Mouse (Mus musculus) mouse embryonic stem cell (cell line): ENCODE data around the gene Gcn1l1.
"Not testable (repeated sequence)": the region's sequence is repeated elsewhere in the genome, so short reads cannot be mapped to it uniquely, and the experiment has no call there.

ENCODE experiments used
- in situ Hi-C, 2 experiments: fragments of 300-500 bp; cut with MboI; formaldehyde crosslinking; loops; 1 replicate in 1 of 2; 3 replicates in 1 of 2; pipeline ENCODE4 v1.14.3; 2019 to 2020; ENCODE audit warnings: low sequenced_read_pairs in 2 of 2, low pct_unique_long_range_greater_than_20kb in 1 of 2, mixed read lengths in 1 of 2; ENCODE audit not compliant: unreplicated experiment in 1 of 2

Gene Gcn1l1

DNA sequence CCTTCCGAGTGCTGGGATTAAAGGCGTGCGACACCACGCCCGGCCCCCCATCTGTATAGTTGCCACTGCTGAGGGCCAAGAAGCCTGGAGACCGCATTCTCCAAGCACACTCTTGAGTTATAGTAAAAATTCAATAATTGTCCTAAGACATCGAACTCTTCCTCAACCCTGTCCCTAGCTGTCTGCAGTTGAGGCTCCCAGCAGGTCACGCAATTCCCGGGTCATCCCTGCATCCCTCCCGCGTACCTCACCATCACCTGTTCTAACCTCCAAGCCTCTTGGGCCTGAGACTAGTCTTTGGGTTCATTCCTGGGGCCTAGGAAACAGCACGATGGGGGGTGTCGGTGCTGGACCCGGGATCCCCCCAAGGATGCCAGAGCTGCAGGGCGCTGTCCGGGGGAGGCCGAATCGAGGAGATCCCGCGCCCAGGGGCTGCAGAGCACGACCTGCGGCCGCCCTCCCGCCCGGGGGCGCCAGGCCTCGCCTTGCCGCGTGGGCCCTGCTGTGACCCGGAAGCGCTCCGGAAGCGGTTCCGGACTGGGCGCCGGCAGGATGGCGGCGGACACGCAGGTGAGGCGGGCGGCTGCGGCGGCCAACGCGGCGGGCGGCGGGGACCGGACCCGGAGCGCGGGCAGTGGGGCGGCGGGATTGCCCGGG is at the start of gene Gcn1l1:
Gcn1l1 (plus strand) TSS at position 518 of the 657 bp plus-strand sequence.
- in situ Hi-C loops, result no loop called here

- in situ Hi-C loops, result no loop called here
Observed at GRCm38 (mm10) chr5:115516081-115516907, 48.8 kb upstream of the Gcn1l1 start.

- in situ Hi-C loops, result no loop called here
Observed at GRCm38 (mm10) chr5:115516908-115517307, 48.1 kb upstream of the Gcn1l1 start.

DNA sequence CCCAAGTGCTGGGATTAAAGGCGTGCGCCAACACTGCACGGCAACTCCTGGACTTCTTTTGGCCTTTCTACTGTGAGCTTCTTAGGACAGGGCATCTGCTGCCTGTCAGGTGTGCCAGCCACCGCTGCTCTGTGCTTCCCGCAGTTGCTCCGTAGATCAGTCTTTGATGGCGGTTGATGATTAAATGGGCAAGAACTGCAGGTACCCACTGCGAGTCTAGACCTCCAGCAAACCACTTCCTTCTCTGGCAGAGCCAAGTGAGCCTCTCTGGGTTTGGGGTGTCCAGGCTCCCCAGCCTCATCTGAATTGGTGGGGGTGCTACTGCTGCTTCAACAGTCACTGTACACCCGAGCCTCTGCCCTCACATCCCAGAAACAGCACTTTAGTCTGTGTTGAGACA is 47.6 kb upstream of the Gcn1l1 start:
- in situ Hi-C loops, result no loop called here

- in situ Hi-C loops, result not testable (repeated sequence)
Observed at GRCm38 (mm10) chr5:115518214-115518613, 46.8 kb upstream of the Gcn1l1 start.

DNA sequence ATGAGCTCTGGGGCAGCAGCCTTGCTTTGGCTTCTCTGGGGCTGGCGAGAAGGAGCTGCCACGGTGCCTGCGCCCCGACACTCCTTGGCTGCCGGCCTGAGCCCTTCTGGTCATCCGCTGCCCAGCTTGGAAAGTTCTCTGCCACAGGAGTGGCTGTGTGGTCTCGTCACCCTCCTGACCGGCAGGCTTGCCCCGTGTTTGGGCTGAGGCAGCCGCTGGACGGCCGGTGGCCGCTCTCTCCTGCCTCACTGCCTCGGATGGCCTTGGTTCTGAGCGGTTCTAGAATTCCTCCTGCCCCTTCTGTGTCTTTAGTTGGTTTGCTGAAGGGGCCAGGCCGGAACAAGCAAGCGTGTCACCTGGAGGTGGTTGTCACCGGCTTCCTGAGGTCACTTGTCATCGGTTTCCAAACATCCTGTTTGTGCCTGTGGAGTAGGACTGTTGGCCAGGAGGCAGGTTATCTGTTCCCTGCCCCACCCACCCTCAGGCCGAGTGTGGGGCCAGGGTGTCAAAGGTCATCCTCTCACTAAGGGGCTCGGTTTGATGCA is 44.7 kb upstream of the Gcn1l1 start:
- in situ Hi-C loops, result no loop called here

- in situ Hi-C loops, result no loop called here
Observed at GRCm38 (mm10) chr5:115521553-115522461, 43.2 kb upstream of the Gcn1l1 start.

DNA sequence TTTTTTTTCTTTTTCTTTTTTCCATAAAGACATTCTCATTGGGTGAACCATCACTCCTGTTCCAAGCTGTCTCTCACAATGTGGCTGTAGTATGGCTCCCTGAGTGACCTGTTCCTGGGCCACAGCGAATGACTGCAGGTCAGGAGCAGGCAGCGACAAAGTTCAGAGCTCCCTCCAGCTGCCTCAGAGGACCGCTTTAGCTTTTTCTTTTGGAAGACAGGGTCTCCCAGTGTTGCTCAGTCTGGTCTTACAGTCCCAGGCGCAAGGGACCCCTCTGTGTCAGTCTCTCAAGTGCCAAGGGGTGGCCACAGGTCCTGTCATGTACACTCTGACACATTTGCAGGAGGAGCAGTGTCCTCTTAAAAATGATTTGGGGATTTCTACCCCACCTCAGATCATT is 42.5 kb upstream of the Gcn1l1 start:
- in situ Hi-C loops, result no loop called here

GRCm38 (mm10) chr5:115522981-115523499 is 42.0 kb upstream of the Gcn1l1 start:
- in situ Hi-C loops, result no loop called here

DNA sequence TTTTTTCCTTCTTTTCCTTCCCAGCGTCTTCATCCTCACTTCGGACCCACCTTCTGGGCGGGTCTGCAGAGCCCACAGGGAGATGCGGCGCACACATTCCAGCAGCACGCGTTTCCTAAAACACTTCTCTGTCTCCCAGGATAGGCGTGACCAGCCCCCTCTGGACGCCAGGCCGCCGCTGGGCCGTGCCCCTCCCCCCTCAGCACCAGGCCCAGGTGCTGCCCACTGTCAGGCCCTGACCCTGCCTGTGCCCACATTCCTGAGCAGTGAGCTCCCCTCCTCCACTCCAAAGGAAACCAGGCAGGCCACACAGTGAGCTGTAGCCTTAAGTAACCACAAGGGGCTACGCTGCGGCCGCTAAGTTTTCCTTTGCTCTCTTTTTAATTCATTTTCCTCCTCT is 41.1 kb upstream of the Gcn1l1 start:
- in situ Hi-C loops, result no loop called here

DNA sequence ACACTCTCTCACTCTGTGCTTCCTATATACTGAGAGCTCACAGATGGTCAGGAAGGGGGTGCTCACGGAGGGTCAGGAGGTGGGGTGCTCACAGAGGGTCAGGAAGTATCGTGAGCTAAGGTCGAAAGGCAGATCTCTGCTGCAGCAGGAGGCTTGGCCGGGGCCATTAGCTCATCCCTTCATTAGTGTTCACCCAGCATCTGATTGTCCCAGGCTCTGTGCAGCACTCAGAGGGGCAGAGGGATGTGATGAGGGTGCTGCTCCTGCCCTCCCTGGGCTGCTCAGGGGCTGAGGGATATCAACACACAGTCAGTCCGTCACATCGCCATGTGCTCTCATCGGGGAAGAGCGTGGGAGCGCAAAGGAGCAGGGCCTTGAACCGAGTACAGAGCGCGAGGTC is 40.6 kb upstream of the Gcn1l1 start:
- in situ Hi-C loops, result no loop called here

DNA sequence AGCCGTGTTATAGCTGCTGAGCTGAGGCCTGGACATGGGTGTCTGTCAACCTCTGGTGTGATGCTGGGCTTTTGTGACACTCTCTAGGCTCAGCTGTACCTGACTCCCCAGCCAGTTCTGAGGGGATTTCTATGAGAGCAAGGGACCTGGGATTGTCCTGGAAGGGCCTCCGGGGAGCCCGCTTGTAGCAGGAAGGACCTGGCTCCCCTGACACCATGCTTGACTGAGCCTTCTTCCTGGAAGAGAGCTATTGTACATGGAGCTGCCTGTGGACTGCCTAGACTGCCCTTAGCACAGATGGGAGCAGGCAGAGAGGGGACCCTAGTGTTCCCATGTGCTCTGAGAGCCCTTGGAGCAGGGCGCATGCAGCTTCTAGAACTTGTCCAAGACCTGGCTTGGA is 39.6 kb upstream of the Gcn1l1 start:
- in situ Hi-C loops, result no loop called here

DNA sequence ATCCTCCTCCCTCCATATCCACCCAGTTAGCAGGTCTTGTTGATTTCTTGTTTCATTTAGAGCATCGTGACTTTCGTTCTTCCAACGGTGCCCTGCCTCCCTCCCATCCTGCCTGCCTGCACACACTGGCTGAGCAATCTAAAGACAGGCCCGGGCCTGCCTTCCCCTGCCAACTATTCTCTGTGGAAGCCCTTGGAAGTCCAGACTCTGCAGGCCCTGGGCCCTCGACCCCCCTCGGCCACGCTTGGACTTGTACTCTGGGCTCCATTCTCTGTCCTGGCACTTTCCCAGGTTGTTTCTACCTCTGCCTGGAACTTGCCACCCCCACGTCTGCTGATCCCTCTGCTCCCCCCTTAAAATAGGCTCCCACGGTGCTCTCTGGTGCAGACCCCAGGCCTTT is 39.1 kb upstream of the Gcn1l1 start:
- in situ Hi-C loops, result no loop called here

DNA sequence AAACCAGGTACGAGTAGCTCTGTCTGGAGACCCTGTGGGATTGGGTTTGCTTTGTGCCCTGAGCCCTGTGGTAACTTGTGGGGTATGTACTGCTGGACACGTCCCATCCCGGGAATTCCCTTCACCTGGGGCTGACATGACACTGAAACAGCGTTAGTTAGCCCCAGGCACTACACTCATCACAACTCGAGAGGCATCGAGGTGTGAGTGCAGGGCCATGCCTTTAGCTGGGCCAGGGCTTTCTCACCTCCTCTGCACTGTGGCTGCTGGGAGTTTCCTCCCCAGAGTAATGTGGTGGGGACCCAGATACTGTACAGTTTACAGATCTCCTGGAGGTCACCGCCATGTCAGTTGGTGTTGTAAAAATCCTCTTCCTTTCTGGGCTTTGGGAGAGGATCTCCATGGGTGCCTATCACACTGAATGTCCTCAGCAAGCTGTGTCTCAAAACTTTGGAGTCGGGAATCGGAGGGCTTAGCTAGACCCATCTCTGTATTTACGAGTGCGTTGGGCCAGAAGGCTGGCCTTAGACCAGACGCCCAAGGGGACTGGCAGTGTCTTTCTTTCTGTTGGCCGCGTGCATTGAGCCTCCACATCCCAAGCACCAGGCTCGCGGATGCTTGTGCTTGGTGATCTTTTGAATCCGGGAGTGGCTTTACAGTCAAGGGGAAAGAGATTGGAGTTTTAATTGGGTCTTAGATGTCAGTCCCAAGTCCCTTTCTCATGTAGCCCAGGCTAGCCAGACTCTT is 38.4 kb upstream of the Gcn1l1 start:
- in situ Hi-C loops, result no loop called here

DNA sequence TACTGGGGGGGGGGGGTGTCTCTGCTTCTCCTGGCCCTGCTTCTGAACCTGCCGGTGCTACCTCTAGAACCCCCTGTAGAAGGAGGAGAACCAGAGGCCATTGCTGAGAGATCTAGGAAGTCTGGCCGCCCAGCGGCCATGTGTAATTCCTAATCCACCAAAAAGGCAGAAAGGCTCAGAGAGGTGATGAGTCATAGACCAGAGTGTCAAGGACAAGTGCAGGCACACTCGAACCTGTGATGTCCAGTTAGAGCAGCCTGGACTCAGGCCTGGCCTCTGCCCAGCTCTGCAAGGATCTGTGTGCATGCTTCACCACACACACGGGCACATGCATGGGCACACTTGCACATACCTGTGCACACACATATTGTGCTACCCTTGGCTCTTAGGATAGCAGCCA is 36.9 kb upstream of the Gcn1l1 start:
- in situ Hi-C loops, result no loop called here

DNA sequence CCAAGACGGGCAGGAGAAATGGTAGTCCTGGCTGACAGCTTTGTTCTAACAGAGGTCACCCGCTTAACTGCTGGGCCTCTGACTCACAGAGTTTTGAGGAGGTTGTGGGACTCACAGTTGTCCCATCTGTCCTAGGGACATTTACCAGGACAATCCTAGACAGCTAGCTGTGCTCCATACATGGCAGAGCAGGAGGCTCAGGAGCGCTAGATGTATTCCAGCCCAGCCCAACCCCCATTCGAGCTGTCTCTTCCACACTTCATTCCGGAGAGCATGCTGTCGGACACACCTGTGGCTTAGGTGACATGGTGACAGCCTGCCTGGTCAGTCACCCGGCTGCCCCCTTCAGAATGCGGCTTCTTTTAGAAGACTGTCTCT is 35.7 kb upstream of the Gcn1l1 start:
- in situ Hi-C loops, result no loop called here

DNA sequence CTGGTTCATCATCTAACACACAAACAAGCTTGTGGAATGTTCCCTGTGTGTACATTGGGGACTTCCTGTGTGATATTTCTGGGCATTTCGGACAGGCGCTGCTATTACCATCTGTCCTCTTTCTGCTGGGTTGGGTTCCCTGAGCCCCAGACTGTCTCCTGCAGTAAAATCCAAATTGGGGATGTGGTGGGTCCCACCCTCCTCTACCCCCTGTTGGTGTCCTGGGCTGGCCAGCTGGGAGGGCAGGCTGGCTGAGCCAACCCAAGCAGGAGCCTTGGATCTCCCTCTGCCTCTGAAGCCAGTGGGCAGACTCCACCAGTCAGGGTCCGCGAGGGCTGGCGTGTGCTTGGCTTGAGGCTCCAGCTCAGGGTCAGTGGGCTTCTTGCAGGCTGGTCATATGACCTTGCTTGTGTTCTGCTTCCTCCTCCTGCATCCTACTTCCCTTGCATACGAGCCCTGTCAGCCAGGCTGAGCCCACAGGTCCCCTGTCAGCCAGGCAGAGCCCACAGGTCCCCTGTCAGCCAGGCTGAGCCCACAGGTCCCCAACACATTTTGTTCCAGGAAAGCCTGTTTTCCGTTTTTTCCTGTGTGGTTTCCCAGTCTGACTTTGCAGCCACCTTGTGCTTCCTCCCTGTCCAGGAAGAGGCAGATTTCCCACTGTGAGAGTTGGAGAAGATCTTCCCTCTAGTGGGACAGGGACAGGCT is 35.2 kb upstream of the Gcn1l1 start:
- in situ Hi-C loops, result no loop called here

DNA sequence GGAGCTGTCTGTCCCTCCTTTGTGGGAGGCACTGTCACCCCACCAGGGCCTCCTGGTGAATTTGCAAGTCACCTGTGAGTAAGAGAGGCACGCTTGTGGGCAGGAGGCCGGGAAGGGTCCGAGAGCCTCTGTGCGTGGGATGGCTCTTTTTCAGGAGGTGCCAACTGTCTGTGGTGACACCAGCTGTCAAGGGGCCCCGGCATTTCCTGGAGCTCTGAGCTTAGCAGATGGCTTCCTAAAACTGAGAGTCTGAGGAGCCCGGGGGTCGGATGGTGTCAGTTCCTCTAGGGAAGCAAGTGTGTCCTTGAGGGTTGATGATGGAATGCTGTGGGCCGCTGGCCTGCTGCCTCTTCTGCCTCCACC is 34.6 kb upstream of the Gcn1l1 start:
- in situ Hi-C loops, result no loop called here
